Mouse (Mus musculus): Measurements from ENCODE around the gene Slc44a5.
"Not testable (repeated sequence)": the region's sequence is repeated elsewhere in the genome, so short reads cannot be mapped to it uniquely, and the experiment has no call there.

The Slc44a5 gene

DNA sequence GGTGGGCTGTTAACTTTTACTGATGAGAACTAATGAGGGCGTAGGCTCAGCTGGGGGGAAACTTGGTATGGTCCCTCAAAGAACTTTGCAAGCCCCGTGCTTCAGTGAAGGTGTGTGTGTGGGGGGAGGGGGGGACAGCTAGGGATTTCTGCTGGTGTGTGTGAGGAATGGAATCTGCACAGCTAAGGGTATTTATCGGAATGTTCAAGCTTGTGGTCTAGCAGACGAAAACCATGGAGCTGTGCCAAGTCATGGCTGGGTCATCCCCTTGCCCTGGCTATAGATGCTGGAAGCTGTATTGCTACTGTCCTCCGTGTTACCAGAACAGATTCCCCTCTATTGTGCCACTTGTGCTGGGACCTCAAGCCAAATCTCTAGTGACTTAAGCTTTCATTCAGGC, 138.0 kb downstream of the Slc44a5 start:
- DNase-seq, result no peak

DNA sequence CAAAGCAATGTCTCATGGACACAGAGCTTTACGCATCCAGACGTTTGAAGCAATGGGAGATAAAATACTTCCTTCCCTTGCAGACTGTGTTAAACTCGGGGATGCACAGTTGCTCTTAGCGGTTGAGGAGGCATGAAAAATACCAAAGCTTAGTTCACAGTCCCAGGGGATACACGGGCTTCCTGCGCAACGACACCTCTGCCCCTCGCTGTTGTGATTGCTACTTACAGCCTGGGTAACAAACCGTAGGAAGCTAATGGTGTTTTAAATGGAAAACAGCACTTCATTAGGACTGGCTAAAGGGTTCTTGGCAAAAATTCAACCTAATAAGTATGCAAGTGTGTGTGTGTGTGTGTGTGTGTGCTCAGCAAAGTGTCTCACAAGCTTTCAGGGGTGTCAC, 141.8 kb downstream of the Slc44a5 start:
- no peak for DNase-seq

DNA sequence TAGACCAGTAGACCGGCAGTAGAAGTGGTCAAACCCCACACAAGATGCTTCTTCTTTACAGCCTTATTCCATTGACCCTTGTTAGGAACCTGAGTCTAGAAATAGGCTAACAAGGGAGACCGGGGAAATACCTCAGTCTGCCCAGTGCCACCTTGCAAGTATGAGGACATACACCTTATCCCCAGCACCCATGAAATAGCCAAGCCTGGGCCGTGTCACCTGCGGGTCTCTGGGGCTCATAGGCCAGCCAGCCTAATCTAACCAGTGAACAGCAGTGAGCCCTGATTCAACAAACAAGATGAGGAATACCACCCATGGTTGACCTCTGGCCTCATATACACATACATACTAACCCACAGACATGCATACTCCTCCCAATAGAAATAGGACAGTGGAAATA, 142.2 kb downstream of the Slc44a5 start:
- DNase-seq, result no peak

DNA sequence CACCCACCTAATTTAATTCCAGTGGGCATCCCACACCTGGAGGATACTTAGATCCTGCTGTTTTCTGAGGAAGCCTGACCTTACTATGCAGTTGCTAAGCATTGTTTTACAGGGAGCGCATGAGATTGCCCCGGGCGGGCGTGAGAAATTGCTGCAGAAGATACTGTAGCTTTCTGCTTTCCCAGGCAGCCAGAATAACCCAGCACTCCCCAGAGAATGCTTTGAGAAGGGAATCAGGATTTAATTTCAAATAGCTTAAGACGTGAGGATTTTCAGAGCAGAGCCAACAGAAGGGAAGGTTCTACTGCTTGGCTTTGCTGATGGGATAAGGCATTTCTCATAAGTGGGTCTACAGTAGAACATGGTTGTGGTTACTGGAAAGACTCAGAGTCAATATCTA, 142.8 kb downstream of the Slc44a5 start:
- DNase-seq, result no peak

DNA sequence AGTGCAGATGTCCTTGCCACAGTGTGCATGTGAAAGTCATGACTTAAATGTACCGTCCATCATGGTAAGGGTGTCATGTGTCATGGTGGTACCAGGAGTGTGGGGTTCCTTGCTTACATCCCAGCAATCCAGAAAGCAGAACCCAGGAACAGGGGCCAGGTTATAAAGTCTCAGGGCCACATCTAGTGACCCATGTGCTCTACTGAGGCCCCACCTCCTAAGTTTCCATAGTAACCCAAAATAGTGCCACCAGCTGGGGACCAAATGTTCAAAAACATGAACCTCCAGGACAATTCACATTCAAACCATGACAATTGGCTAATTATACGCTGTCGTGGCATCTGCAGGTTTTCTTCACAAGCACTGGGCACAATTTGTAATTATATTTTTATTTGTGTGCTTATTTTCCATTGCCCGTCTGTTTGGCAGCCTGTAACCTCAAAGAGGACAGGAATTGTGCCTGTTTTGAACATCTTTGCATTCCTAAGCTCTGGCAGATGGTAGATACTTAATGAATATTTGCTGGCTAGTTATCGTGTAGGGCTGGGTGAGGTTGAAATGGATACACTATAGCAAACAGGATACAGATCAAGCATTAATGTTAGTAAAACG, 145.9 kb downstream of the Slc44a5 start:
- peak; percentile 14 for DNase-seq

DNA sequence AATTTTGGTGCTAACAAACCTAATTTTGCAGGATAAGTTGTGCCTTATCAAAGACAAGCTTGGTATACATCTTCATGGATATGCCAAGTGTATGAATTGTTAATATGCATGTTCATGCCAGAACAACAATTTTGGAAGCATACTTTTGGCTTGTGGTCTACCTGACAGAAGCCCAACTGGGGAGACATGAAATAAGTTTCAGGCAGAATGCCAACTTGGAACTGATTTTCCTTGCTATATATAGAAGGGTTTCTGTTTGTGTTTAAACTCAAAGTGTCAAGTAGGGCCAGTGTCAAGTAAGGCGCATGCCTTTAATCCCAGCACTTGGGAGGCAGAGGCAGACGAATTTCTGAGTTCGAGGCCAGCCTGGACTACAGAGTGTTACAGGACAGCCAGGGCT, 149.3 kb downstream of the Slc44a5 start:
- no peak for DNase-seq

DNA sequence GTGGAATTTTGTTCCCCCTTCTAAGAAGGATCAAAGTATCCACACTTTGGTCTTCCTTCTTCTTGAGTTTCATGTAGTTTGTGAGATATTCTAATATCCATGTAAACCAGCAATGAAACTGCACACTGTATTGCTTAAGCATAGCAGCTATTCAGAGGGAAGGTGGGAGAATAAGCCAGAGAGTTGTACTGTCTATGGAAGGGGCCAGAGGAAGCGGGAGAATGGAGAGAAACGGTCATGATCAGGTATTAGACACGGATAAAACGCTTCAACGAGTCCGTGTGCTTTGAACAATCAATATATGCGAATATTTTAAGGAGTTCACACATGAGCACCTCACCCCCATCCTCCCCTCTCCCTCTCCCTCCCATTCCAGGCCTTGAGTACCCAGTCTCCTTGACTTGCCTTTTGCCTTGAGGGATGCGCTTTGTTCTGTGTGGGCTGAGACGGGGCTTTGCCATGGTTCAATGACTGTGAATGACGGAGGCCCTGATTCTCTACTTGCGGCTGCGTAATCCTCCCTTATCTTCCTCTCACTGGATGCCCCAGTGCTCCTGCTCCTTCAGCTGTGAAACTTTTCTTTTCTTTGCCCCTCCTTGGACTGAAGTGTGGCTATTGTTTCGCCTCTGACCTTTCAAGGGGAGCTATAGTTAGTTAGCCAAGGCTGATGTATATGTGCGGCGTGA, 151.8 kb downstream of the Slc44a5 start:
- DNase-seq, result peak; percentile 64

DNA sequence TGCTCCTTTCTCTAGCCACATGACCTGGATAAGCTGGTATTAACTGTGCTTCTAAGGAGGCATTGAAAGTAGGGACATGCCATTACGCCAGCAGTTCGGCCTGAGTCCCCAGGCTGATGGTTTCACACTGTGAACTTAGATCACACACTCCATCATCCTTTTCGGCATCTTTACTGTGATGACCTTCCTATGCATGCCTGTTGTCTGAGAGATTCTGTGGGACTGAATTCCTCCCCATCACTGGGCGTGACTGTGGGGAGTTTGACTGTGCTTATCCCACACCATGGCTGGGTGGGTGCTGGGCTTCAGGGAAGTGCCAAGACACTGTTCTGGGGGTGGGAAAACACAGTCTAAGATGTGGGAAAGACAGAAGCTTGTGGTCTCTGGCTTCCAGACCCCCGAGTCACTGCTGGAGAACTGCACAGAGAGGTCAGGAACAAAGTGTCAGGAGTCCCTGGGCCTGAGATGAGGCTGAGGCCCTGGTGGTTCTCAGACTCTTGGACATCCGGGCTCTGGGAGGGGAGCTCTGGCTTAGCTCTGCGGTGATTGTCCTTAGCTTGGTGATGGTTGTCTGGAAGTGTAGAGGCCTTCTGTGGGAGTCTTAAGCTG, 152.6 kb downstream of the Slc44a5 start:
- DNase-seq, result no peak

DNA sequence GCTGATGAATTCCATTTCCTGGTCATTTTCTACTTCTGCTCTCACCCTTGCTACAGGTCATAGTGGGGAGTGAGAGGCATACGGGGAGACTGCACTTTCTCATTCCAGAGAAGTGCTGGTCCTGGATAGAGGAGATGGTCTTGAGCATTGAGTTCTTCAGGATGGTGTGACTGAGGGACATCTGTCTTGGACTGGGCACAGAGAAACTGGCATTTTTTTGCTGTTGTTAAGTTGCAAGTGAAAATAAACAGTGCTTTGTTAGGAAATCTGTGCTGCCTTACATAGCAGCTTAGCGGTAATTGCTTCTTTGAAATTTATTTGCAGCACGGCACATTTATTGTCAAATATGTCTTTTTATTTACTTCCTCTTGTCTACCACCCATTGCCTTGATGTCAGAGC, 154.0 kb downstream of the Slc44a5 start:
- DNase-seq, result no peak

DNA sequence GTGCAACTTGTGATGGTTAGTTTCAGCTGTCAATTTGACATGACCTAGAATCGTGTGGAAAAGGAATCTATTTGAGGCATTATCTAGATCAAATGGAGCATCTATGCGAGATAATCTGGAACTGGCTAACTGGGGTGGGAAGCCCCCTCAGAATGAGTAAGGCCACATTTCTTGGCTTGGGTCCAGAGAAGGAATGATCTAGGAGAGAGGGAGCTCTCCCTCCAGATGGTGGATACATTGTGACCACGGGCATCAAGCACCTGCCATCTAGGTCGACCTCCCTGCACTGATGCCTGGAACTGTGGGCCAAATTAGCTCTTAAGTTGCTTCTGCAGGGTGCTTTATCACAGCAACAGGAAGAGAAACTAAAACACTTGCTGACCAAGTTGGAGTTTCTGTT, 155.8 kb downstream of the Slc44a5 start:
- no peak for DNase-seq

DNA sequence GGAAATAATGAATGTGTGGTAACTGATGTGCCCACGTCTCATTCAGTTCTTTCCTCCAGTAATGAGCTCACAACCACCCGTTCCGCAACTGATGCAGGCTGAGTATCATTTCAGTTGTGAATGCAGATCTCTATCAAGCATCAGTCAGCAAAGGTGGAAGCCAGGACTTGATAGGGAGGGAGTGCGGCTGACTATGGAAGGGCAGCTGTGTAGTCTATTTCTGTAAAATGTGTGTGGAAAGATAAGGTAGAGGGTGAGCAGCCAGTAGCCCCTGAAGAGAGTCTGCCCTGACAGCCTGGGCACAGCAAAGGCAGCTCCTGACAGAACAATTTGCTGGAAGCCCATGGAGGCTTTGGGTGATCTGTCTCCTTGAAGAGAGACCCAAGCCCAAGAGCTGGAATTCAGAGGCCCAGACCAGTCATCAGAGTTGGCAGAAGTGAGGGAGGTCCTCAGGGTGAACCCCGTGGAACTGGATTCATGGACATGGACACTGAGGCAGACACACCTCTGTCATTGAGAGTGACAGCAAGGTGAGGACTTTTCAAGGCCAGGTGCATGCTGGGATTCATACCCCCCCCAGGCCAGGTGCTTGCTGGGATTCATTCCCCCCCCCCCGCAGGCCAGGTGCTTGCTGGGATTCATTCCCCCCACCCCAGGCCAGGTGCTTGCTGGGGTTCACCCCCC, 157.3 kb downstream of the Slc44a5 start:
- DNase-seq, result no peak

DNA sequence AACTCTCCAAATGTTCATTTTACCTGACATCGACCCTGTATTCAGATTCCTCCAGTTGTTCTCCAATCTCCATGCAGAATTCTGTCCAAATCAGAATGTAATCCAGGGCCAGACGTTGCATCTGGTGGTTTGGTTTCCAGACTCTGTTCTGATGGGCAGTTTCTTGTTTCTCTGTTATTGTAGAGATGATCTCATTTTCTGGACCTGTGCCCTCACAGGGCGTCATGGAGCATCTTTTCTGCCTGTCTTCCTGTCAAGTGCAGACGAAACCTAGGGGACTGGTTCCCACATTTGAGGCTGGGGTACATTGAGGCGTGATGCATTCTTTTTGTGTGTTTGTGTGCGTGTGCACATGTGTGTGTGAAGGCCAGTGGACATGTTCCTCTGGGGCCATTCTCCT, 160.8 kb downstream of the Slc44a5 start:
- no peak for DNase-seq

DNA sequence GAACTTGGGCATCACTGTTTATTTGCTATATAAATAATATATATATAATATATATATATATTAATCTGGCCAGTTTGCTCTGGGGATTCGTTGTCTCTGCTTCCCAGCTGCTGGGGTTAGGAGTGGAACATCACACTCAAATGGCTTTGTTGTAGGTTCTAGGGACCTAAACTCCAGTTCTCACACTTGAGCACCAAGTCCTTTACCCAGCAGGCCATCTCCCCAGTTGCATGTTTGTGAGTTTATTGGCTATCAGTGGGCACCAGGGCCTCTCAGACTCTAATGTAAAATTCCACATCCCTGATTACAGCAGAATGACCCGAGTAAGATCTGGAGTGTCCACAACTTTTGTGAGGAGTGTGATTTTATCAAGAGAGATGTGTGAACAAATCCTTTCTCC, 161.5 kb downstream of the Slc44a5 start:
- no peak for DNase-seq

DNA sequence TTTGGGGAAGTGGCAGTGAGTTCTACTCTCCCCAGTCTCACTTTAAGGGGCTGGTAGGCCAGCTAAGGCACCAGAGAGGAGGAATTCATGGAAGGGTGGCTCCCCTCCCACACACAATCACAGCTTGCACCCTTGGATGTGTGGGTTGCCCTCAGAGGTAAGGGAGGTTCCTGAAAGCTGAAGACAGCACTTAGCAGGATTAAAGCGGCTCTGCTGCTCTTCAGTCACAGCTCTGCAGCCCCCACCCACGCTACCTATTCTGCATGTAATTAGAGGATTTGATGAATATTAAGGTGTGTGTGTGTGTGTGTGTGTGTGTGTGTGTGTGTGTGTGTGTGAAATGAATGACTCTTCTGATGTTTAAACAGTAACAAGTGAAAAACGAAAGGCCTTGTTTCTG, 163.3 kb downstream of the Slc44a5 start:
- DNase-seq, result no peak

DNA sequence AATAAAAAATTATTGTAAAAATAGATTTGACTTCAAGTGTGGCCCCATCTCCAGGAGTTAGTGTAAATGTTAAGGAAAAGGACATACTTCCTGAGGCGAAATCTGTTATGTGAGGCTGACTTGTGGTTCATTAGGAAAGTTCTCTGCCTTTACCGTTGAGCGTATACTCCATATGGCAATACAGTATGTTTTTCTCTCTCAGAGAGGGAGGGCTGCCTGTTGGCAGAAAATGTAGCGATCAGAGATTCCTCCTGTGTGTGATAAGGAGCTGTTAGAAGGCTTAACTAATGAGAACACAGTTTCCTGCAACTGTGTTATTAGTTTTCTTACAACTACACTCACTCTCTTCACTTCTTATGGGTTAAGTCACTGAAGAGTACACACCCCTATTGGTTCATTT, 168.1 kb downstream of the Slc44a5 start:
- no peak for DNase-seq

DNA sequence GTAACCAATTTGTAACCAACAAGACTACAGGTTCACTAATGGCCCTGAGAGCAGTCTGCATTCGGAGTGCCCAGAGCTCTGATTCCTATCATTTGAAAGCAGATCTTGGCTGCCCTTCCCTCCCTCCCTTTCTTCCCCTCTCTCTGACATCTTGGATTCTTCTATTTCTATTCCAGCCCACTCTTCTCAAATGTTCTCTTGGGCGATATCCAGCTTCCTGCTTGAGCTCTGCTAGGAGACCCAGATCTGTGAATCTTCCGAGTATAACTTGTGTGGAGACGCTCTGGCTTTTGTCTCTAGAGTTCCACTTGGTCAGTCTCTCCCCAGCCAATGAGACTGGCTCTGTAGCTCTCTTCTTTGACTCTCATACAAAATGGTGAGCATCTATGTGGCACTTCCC, 169.4 kb downstream of the Slc44a5 start:
- no peak for DNase-seq

DNA sequence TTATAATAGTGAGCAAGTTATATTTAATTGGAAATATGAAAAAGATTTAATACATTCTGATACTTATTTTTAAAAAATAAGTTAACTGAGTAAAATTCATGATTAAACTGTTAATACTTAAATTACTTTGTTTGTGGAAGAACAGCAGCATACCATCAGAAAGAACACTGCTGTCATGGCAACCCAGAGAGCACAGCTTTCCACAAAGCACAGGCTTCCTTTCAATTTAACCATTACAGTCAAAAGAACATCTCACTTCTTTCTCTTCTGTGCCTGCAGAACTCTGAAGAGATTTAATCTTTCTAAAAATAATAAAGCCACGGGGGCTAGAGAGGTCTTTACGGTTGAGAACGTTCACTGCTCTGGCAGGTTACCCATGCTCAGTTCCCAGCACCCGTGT, 172.5 kb downstream of the Slc44a5 start:
- DNase-seq, result no peak

DNA sequence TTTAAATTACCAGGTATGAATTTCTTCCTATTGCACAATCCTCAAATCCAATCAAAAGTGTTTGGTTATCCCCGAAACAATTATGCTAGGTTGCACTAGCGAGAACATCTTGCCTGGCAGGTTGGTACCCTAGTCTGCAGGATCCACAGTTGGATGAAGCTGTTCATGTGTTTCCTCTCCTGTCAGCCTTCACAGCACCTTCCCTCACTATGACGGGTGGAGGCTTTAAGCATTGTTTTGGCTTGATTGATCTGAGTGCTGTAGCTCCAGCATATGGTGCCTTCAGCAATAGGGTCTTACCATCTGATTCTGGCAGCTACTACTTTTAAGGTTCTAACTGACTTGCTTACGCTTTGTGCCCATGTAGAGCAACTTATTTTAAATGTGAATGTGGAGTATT, 176.5 kb downstream of the Slc44a5 start:
- no peak for DNase-seq

DNA sequence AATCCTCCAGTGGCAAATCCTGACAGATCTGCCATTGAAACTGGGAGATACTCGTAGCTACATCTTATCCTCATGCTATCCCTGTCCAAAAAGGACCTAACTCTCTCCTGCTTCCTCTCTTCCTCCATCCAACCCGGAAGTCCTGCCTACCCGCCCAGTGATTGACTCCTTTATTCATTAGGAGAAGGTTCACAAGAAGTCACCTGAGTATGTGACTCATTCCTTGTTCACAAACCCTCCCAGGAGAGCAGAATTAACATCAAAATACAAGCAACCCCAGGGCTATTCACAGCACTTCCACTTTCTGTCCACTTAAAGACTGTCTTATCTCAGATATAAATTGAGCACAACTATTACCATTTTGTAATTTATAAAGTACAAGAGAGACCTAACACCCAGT, 180.3 kb downstream of the Slc44a5 start:
- not testable (repeated sequence) for DNase-seq

DNA sequence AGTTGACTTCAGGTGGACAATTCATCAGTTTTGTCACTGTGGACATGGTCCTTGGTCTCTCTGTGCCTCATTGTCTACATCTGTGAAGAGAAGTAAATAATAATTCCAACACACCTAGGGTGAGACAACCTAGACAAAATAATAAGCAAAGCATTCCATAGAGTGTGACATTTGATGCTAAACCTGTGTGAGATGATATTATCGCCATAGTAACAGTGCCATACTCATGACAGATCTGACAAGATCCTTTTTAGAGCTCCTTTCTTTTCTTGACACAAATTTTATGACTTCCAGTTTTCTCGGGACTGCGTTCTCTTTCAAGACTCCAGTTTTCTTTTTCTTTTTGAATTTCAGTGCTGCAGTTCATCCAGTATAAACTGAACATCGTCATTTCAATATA, 192.6 kb downstream of the Slc44a5 start:
- no peak for DNase-seq

DNA sequence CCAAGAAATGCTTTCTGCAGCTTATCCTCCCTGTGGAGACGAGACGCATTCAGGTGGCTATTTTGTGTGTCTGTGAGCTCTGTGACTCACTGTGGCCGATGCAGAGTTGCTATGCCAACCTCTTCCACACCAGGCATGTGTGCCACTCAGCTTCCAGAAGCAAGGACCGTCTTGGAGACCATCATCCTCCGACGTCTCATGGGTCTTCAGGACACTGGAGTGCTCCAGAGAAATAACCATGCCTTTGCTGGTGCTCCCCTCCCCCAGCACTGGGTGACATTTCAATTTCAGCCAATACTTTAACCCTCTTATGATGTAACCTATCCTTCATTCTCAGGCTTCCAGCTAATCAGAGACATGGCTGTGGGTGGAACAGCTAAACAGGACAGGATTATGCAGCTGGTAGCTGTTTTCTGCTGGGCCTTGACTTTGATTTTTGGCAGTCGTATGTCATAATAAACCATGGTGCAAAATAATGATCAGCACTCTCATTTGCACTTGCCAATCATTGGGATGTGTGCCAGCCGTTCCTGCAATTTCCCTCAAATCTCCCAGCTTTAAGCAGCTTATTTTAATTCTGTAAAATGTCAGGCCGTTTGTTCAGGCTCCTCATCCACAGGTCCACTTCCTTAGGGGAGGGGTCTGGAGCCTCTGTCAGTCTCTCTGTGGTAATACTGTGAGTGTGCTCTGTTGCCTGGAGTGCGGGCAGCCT, 198.8 kb downstream of the Slc44a5 start:
- DNase-seq, result no peak

DNA sequence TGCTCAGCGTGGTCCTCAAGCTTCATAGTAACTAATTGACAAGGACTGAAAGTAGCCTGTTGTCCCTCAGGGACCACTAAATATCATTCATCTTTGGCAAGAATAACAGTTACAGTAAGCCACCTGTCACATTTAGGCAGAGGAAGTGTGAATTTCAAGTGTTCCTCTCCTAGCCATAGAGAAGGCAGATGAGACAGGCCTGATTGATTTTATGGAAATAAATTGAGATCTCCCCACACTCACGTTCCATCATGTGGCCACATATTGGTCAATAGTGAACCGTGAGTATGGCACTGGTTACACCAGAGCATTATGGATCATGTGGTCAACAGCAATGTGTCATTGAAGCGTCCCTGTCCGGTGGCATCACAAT, 199.3 kb downstream of the Slc44a5 start:
- DNase-seq, result no peak

DNA sequence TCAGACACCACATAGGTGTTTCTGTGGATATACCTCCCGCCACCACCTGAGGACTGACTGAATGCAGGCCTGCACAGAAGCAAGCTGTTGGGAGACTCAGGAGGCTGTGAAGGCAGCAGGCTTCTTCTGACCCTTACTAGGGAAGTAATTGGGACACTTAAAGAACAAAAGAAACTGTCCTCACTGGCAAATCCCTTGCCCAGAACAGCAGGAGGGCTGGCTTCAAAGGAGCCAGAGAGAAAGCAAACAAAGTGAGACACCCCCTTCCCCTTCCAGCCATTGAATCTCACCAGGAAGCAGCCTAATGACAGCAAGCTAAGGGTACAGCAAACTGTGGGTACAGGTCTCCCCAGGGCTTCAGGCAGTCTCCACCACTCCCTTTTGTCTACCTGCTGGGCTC, 200.3 kb downstream of the Slc44a5 start:
- no peak for DNase-seq

DNA sequence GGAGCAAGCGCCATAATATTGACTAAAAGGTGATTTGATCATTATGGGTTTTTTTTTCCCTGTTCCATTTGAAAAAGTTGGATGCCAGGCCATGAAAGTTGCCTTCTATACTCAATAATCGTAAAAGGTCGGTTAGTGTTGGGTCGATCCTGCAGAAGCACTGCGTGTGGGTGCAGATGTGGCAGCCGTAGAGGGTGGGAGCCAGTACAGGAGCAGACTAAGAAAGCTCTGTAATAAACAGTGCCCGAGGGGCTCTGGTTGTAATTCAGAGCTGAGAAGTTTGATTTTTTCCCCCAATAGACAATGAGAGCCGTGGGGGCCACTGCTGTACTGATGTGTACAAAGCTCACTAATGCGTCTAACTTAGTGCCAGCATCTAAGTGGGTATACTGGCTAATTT, 200.8 kb downstream of the Slc44a5 start:
- no peak for DNase-seq
